Mouse (Mus musculus) retina, embryonic 14.5 days (tissue): Measurements from ENCODE around the gene Dppa2.

Source experiments
- DNase-seq: peaks from one replicate; pipeline ENCODE4 v3.0.0-alpha.2; 2015; ENCODE audit warnings: low spot score

The Dppa2 gene

GRCm38 (mm10) chr16:48344193-48344592, 40.5 kb downstream of the Dppa2 start:
- no peak for DNase-seq

- DNase-seq, result no peak
These were observed 43.5 kb downstream of the Dppa2 start for GRCm38 (mm10) chr16:48347246-48347645.

- no peak for DNase-seq
These were observed 52.0 kb downstream of the Dppa2 start for GRCm38 (mm10) chr16:48355716-48356115.

GRCm38 (mm10) chr16:48356417-48356816, 52.7 kb downstream of the Dppa2 start:
- DNase-seq, result peak; percentile 31

- DNase-seq, result no peak
These were observed 57.2 kb downstream of the Dppa2 start for GRCm38 (mm10) chr16:48360887-48361286.

GRCm38 (mm10) chr16:48366801-48367200, 63.1 kb downstream of the Dppa2 start:
- no peak for DNase-seq

- DNase-seq, result no peak
These were observed 64.4 kb downstream of the Dppa2 start for GRCm38 (mm10) chr16:48368096-48368495.
